Mouse (Mus musculus) heart, adult 8-10 months (tissue): ENCODE data around the gene Gcsam. TPM values are rescaled to one million over a fixed set of nuclear protein-coding genes. Genes with fewer than 3 reads are reported as not detected.

Experiments used
- DNase-seq: peaks from one replicate; pipeline ENCODE4 v3.0.0; 2022; ENCODE audit warnings: low spot score
- total RNA-seq, 4 experiments: library from RNA; stranded (reverse); gene quantifications; 2 replicates each; pipeline ENCODE4 v1.2.4; 2022

Gene Gcsam
- total RNA-seq, 4 experiments from 2014 or later, result 0.14 TPM; not detected in 3

DNA sequence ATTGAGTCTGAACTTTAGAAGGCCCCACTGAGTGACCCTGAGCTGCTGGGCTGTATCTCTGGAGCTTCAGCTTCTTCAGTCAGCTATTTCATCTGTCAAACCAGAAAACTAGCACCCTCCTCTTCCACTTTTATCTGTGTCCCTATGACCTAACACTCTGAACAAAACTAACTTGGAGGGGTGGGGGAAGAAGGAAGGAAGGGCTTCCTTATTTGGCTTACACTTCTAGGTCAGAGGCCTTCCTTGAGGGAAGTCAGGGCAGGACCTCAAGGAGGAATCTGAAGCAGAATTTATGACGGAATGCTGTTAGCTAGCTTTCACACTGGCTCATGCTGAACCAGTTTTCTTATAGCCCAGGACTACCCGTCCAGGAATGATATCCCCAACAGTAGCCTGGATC, 41.3 kb downstream of the Gcsam start:
- no peak for DNase-seq

DNA sequence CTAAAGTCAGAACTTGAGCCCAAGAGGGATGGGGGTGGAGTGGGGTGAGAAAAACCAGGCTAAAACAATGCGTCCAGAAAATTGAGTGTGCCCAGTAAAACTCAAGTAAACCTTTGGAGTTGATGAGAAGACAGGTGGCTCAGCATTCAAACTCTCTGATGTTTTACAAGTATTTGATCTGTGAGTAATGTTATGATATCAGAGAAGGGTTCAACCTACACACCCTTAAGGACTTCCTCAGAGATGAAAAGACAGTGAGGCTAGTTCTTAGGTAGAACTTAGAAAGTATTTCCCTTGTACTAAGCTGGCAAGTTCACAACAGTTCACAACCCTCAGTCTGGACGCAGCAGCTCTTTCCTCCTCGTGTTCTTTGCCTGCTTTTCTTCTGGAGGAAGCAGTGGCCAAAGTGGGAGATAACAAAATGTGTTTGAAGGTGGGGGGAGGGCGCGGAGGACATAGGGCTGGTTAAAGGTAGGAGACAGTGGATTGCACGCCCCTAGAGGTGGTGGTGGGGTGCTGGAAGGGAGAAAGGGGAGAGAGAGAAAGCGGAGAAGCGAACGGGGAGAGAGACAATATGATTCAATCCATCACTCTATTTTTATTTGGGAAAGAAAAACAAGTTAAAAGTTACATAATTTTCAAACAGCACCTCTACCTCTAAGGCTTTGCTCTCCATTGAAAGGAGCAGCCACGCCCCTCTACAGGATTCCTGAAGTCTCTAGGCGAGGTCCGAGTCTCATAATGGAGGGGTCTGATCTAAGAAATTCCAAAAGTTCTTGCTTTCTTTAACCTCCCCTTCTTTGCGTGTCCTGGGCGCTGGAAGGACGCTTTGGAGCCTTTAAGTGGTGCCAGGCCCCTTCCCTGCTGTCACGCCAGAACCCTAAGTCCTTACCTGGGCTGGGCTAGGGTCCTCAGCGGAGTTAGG, 43.1 kb downstream of the Gcsam start:
- DNase-seq, result no peak

DNA sequence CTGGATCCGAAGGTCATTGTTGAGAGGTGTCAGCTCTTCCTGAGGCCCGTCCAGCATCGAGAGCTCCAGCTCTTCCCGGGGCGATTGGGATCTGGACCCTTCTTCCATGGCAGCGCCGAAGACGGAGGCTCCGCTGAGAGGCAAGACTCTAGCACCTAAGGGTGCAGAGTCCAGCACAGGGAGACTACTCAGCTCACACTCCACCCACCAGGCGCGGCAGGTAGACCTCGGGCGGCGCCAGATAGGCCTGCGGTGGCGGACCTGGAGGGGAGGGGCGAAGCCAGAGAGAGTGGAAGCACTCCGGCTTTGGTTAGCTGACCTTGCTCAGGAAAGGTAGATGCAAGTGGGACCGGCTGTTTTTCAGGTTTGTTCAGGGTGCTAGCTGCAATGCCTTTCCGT, 43.8 kb downstream of the Gcsam start, which contains the start of gene BC016579:
Gene BC016579 (minus strand): TSS at position 135 of the 399 bp plus-strand sequence.
- DNase-seq, result no peak

DNA sequence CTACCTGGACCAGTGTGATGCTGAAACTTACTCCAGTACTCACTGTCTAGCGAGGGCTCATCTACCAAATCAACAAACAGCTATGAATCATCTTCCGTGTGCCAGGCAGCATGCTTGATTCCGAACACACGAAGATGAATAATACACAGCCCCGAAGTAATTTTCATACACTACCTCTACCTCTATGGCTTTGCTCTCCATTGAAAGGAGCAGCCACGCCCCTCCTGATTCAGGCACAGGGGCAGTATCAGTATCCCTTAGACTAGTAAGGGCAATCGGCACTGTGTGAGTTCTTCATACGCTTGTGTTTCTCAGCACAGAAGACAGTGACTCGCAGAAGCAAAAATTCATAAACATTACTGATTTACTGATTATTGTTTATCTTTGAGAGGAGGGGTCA, 44.3 kb downstream of the Gcsam start:
- DNase-seq, result no peak

DNA sequence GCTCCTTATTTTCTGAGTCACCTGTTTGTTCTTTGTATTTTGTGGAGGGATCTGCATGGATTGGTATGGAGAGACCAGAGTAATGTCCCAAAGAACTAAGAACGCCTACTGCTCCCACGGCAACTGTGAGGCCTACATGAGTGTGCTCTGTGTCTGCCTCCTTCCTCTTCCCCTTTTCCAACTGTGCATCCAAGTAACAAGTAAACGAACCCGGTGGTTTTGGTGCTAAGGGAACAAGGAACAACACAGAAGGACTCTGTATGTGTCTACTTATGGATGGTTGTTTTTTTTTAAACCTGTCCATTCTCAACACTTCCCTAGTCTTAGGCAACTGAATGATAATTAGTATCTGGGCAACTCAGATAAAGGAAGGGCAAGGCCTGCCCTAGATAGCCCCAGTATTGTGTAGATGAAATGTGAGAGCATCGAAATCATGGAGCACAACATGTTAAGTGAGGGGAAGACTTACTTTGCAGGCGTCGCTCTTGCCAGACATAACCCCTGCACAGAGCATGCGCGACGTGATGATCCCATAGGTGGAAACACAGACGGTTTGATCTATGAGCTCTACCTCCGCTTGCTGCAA, 47.5 kb downstream of the Gcsam start:
- DNase-seq, result no peak

DNA sequence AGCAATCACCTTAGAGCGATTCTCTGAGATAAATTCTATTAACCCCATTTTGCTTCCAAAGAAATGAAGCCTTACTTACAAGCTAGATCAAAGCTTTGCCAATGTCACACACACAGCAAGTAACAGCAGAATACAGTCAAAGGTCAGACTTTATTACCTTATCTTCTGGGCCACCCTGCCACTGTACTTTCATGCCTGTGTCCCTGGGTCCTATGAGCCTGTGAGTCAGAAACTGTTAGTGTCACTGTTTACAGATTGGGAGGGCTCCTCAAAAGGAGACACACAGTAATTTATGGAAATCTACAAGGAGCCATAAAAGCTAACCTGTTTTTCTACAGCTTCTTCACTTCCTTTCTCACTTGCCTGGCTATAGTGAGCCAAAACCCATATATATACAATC, 48.1 kb downstream of the Gcsam start:
- DNase-seq, result no peak

DNA sequence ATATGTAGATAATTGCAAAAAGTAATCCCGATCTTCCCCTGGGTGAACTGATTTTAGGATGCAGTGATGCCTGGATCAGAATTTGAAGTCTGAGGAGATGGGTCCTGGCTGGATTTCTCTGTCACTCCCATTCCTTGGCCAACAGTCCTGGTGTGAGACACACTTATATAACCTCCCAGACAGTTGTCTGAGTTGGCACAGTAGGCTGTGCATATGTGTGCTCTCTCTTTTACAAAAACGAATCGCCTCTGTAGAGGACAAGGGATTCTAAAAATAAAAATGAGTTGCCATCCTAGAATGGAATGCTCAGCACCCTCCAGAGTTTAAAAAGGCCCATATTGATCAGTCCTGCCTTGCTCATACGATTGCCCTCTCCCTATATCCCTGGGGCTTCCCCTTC, 49.4 kb downstream of the Gcsam start:
- DNase-seq, result no peak

DNA sequence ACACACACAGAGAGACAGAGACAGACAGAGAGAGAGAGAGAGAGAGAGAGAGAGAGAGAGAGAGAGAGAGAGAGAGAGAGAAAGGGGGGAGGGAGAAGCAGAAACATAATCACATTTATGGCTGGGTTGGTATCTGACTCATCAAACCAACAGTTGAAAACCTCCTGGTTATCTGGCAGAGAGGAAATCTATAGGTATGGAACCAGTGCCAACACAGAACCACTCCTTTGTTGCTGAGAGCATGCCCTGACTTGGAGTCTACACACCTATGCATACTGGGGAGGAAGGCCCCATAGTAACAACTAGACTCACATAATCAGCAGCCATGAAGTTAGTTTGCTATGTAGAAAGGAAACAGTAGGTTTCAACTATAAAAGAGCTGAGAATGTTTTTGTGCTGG, 52.2 kb downstream of the Gcsam start:
- DNase-seq, result no peak

DNA sequence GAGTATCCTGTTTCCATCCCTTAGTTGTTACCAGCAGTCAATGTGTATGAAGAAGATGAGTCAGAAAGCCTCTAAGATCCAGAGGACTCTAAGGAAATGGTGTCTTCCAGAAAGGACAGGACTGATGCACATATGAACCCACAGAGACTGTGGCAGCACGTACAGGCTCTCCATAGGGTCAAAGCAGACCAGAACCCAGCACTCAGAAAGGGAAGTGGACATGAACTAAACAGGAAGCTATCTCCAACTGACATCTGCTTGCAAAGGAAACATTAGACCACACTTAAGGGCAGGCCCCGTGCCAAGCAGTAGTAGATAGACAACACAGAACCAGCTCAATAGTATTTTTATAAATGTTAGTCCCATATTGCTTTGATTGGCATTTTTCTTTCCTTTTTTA, 56.0 kb downstream of the Gcsam start:
- DNase-seq, result no peak

DNA sequence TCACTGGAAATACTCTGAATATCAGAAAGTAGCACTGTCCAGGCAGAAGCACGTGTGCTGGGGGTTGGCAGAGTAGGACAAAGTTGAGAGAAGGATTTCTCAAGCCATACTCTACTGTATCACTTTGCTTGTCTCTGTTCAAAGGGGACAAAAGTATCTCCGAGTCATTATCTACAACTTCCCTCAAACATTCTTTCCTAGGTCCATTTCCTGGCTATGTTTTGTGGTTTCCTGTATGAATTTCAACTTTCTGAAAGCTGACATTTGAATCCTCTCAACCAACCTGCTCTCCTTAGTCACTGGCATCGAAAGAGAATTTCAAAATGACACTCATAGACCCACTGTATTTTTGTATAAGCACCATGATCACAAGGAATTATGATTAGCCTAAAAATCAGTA, 58.0 kb downstream of the Gcsam start:
- no peak for DNase-seq

DNA sequence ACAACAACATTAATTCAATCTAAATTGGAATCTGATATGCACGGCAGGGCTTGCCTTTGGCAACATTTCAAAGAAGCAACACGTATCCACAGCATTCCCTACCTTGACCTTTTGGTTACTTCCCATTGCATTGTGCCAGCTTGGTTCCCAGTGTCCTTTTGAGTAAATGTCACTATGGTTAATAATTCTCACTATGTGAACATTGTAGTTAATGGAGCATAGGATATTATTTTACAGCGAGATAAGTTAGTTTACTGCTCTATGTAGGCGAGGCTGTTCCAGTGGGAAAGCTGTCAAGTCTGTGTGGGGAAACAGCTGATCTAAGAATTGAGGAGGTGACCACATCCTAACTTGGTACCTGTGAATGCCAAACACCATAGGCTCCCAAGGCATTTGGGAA, 59.8 kb downstream of the Gcsam start:
- DNase-seq, result no peak

Other genes starting within 250 kb of the Gcsam start
- 10 to 100 TPM; 40.5 to 94.2 (median 53.1) TPM for gene Cd200, start 201.3 kb upstream of the Gcsam start, total RNA-seq
- not detected for gene Gm609, start 117.4 kb upstream of the Gcsam start, total RNA-seq
- gene Gm17783, start 78.3 kb upstream of the Gcsam start, total RNA-seq, result not detected
- gene Slc9c1, start 75.1 kb upstream of the Gcsam start, total RNA-seq, result not detected
- not detected for gene BC016579, start 43.7 kb downstream of the Gcsam start, total RNA-seq
- not detected for gene Tmprss7, start 83.3 kb downstream of the Gcsam start, total RNA-seq
- gene Tagln3, start 114.2 kb downstream of the Gcsam start, total RNA-seq, result under 1 TPM in 3 of 4 experiments, not detected in 1; 0.60 to 0.98 (median 0.78) TPM
- 10 to 100 TPM; 16.5 to 20.8 (median 17.1) TPM for gene Abhd10, start 132.6 kb downstream of the Gcsam start, total RNA-seq